Mouse (Mus musculus) fat pad, adult 2 months (tissue): ENCODE results near the gene Gm21586.
"Not testable (repeated sequence)": the region's sequence is repeated elsewhere in the genome, so short reads cannot be mapped to it uniquely, and the experiment has no call there.

ENCODE experiments used
- DNase-seq: peaks from one replicate; pipeline ENCODE4 v3.0.0-alpha.2; 2011; ENCODE audit warnings: low read depth, low spot score; ENCODE audit errors: extremely low read depth

Gm21586 gene

GRCm38 (mm10) chr4:42439078-42439477 is at the start of gene Gm21586:
TSS of gene Gm21586 (plus strand) at chr4:42439378.
- DNase-seq = not testable (repeated sequence)

GRCm38 (mm10) chr4:42466452-42466851 is 27.3 kb downstream of the Gm21586 start, which contains the start of gene Gm2163:
TSS of gene Gm2163 (plus strand) at chr4:42466752.
- DNase-seq = not testable (repeated sequence)
